Comparison of ENCODE assay signal across 8 mouse cellular contexts in genomic region chr10:97375824-97376223, GRCm38 (mm10).
DNase-seq lines count a peak whose midpoint lies in the region; ATAC-seq lines count a peak whose summit lies in the region.

No protein-coding gene starts in this region.

- H3K27ac ChIP-seq in liver, embryonic 11.5 days (ENCODE audit: low read depth, low read length): no peak overlapping the region
- H3K27ac ChIP-seq in forebrain, embryonic 13.5 days: no peak overlapping the region
- H3K27ac ChIP-seq in intestine, embryonic 14.5 days (ENCODE audit: low read depth): peak overlapping the region; percentile 73

- H3K9me3 ChIP-seq in liver, embryonic 11.5 days (ENCODE audit: control insufficient read depth, low read length): no peaks in the 10 kb centered on the region
- no peaks in the 10 kb centered on the region for H3K9me3 ChIP-seq in forebrain, embryonic 13.5 days (replicated peaks)
- no peaks in the 10 kb centered on the region for H3K9me3 ChIP-seq in intestine, embryonic 14.5 days (ENCODE audit: control insufficient read depth, low read length)

- H3K36me3 ChIP-seq in liver, embryonic 11.5 days (ENCODE audit: control insufficient read depth, insufficient read depth, low read length): no peaks in the 10 kb centered on the region
- H3K36me3 ChIP-seq in forebrain, embryonic 13.5 days (ENCODE audit: poor library complexity, severe bottlenecking): no peaks in the 10 kb centered on the region
- no peaks in the 10 kb centered on the region for H3K36me3 ChIP-seq in intestine, embryonic 14.5 days (ENCODE audit: control insufficient read depth, insufficient read depth, low read length)

- no peak overlapping the region for H3K4me3 ChIP-seq in liver, embryonic 11.5 days (ENCODE audit: low read depth, low read length)
- H3K4me3 ChIP-seq in forebrain, embryonic 13.5 days: no peak overlapping the region
- no peak overlapping the region for H3K4me3 ChIP-seq in intestine, embryonic 14.5 days (ENCODE audit: low read depth, low read length)

- no peaks in the 10 kb centered on the region for H3K27me3 ChIP-seq in liver, embryonic 11.5 days (replicated peaks; ENCODE audit: control insufficient read depth, insufficient read depth, low read length)
- H3K27me3 ChIP-seq in forebrain, embryonic 13.5 days: no peaks in the 10 kb centered on the region
- H3K27me3 ChIP-seq in intestine, embryonic 14.5 days (replicated peaks; ENCODE audit: control insufficient read depth, insufficient read depth, low read length): no peaks in the 10 kb centered on the region

- WGBS in liver, embryonic 11.5 days: 17% methylated on average over 2 of the region's 2 CpGs
- 2% methylated on average over 2 of the region's 2 CpGs for WGBS in forebrain, embryonic 13.5 days
- WGBS in intestine, embryonic 14.5 days: 13% methylated on average over 2 of the region's 2 CpGs

- H3K4me2 ChIP-seq in liver, embryonic 11.5 days: no peak overlapping the region
- H3K4me2 ChIP-seq in forebrain, embryonic 13.5 days: no peak overlapping the region
- no peak overlapping the region for H3K4me2 ChIP-seq in intestine, embryonic 14.5 days (ENCODE audit: low read length)

- H3K9ac ChIP-seq in liver, embryonic 11.5 days (ENCODE audit: low read depth, low read length): no peak overlapping the region
- H3K9ac ChIP-seq in forebrain, embryonic 13.5 days: no peak overlapping the region
- no peak overlapping the region for H3K9ac ChIP-seq in intestine, embryonic 14.5 days (ENCODE audit: low read length)

- intact Hi-C loops in left cerebral cortex, postnatal 10 days (cut with DNase I): loop anchor here (5.0 kb wide), 1 partner anchor 296 kb away; no protein-coding TSS in a partner anchor

- peak; percentile 60 for DNase-seq in liver
- DNase-seq in liver, embryonic 11.5 days (ENCODE audit: low spot score): no peak
- DNase-seq in c-Kit-negative CD71-positive TER-119-positive erythroid progenitor cells, embryonic 14.5 days (ENCODE audit: low read depth, low spot score): peak; percentile 13
- peak; percentile 78 for DNase-seq in intestine, embryonic 14.5 days (ENCODE audit: low spot score)
- DNase-seq in left cerebral cortex, postnatal 10 days (ENCODE audit: extremely low spot score in 1 of 2, low spot score in 2 of 2): peak; percentile 43 to 50
- peak; percentile 3 to 15 for DNase-seq in natural killer cell, adult 2 months (ENCODE audit: low spot score in 2 of 2)
- DNase-seq in thymus, postnatal 0 days (ENCODE audit: low spot score): peak; percentile 50

- no peak for ATAC-seq in liver, embryonic 11.5 days (replicated peaks; ENCODE audit: low FRiP score)
- ATAC-seq in forebrain, embryonic 13.5 days: 0 out of 2 replicates have a peak, but pooled peaks have one; percentile 51
- no peak for ATAC-seq in intestine, embryonic 14.5 days (replicated peaks; ENCODE audit: low FRiP score, low TSS enrichment, low read depth)

- no peaks in the 10 kb centered on the region for H3K4me1 ChIP-seq in liver, embryonic 11.5 days (replicated peaks; ENCODE audit: control insufficient read depth, insufficient read depth, low read length)
- no peaks in the 10 kb centered on the region for H3K4me1 ChIP-seq in forebrain, embryonic 13.5 days
- 0 out of 2 replicates have a peak, but pooled peaks cover 7% of the 10 kb centered on the region for H3K4me1 ChIP-seq in intestine, embryonic 14.5 days (replicated peaks; ENCODE audit: control insufficient read depth, insufficient read depth, low read length)
